33 mouse cellular contexts compared by ENCODE assay signal in the genomic region with DNA sequence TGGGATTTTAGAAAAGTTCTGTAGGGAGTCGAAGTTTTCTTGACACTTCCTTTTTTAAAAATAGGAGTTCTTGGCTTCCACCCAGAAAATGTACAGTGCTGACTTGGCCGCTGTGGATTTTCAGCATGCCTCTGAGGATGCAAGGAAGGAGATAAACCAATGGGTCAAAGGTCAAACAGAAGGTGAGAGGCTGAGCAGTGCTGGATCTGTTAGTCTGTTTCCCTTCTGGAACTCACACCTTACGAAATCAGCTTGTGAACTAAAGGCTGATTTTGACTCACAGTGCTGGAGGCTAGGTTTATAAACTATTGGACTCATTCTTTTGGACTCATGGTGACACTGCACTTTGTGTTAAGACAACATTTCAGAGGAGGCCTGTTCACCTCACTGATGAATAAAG. TPM values are rescaled to one million over a fixed set of nuclear protein-coding genes. Genes with fewer than 3 reads are reported as not detected.
DNase-seq lines count a peak whose midpoint lies in the region; ATAC-seq and TF ChIP-seq lines count a peak whose summit lies in the region.
"Had no signal": no experiment of that assay in that cellular context is flagged by ENCODE, and none has a peak within 500 bp of the region (broad histone marks: within the 10 kb centered on the region; RNA-seq: fewer than 3 reads in every experiment).

No protein-coding gene starts in this region.

- H3K4me1 ChIP-seq in heart, embryonic 12.5 days (replicated peaks), result peaks cover 7% of the 10 kb centered on the region; the same call in 1 of the 2 replicates
- H3K4me1 ChIP-seq in lung, embryonic 14.5 days (ENCODE audit: insufficient read depth), result no peaks in the 10 kb centered on the region
- H3K4me1 ChIP-seq: limb, embryonic 12.5 days; liver, embryonic 15.5 days; neural tube, embryonic 13.5 days had no signal

- H3K27me3 ChIP-seq in heart, embryonic 12.5 days (replicated peaks), result no peaks in the 10 kb centered on the region
- H3K27me3 ChIP-seq in lung, embryonic 14.5 days (ENCODE audit: insufficient read depth, low read length), result no peaks in the 10 kb centered on the region
- H3K27me3 ChIP-seq: embryonic facial prominence, embryonic 13.5 days; limb, embryonic 12.5 days; liver, embryonic 15.5 days; lung, embryonic 15.5 days; midbrain, embryonic 12.5 days; neural tube, embryonic 13.5 days had no signal

- 0 out of 2 replicates have a peak, but pooled peaks have one; percentile 55 for ATAC-seq in heart, embryonic 12.5 days (ENCODE audit: insufficient number of reproducible peaks, low FRiP score)
- peak; percentile 56; the same call in 1 of the 2 replicates for ATAC-seq in lung, embryonic 14.5 days (ENCODE audit: insufficient read depth)
- ATAC-seq: CD4-positive, CD25-positive, alpha-beta regulatory T cell, adult 4 months; forebrain, postnatal 0 days; hindbrain, embryonic 16.5 days had no signal

- no peak overlapping the region for H3K4me2 ChIP-seq in heart, embryonic 12.5 days
- no peak overlapping the region for H3K4me2 ChIP-seq in lung, embryonic 14.5 days
- H3K4me2 ChIP-seq: embryonic facial prominence, embryonic 13.5 days; limb, embryonic 12.5 days; liver, embryonic 15.5 days; lung, embryonic 15.5 days; midbrain, embryonic 12.5 days; neural tube, embryonic 13.5 days had no signal

- no peak for DNase-seq in heart, postnatal 36 days
- DNase-seq in lung, embryonic 14.5 days, result peak; percentile 66
- DNase-seq in lung, postnatal 10 days, result no peak
- DNase-seq in ZHBTc4 (ENCODE audit: low read depth, low spot score), result peak; percentile 70
- no peak for DNase-seq in gastrocnemius, adult 2 months
- no peak for DNase-seq in frontal cortex, postnatal 14 days (ENCODE audit: low spot score in 2 of 2)
- DNase-seq: adrenal gland, postnatal 10 days; cerebellum, adult 11 months; cerebellum, postnatal 10 days; forebrain, postnatal 0 days; gastrocnemius, postnatal 14 days; kidney, adult 18-20 months; layer of hippocampus, adult 9-11 months; lung, postnatal 36 days; right cerebral cortex, postnatal 4 days had no signal

- TF ChIP-seq CTCF in lung, embryonic 14.5 days (IDR thresholded peaks at IDR 0.05; ENCODE audit: low read depth), result no peak
- TF ChIP-seq CTCF in gastrocnemius, adult 2 months (IDR thresholded peaks at IDR 0.05), result no peak

- intact Hi-C loops in heart, postnatal 36 days (cut with DNase I), result no loop called here
- intact Hi-C loops in gastrocnemius, adult 2 months (cut with DNase I), result no loop called here

- no peak overlapping the region for H3K9ac ChIP-seq in heart, embryonic 12.5 days
- H3K9ac ChIP-seq in lung, embryonic 14.5 days, result no peak overlapping the region
- H3K9ac ChIP-seq: embryonic facial prominence, embryonic 13.5 days; forebrain, postnatal 0 days; limb, embryonic 12.5 days; liver, embryonic 15.5 days; lung, embryonic 15.5 days; midbrain, embryonic 12.5 days; neural tube, embryonic 13.5 days had no signal

- no peak overlapping the region for H3K4me3 ChIP-seq in heart, embryonic 12.5 days
- no peak overlapping the region for H3K4me3 ChIP-seq in lung, embryonic 14.5 days (ENCODE audit: low read depth, low read length)
- H3K4me3 ChIP-seq in gastrocnemius, adult 2 months, result no peak overlapping the region
- H3K4me3 ChIP-seq: embryonic facial prominence, embryonic 13.5 days; erythroblast, embryonic 14.5 days; heart, embryonic 10.5 days; limb, embryonic 12.5 days; liver, embryonic 15.5 days; lung, embryonic 15.5 days; midbrain, embryonic 12.5 days; neural tube, embryonic 13.5 days had no signal

- WGBS in heart, embryonic 12.5 days, result 39% methylated on average over 3 of the region's 3 CpGs
- 36% methylated on average over 3 of the region's 3 CpGs for WGBS in lung, embryonic 14.5 days

- H3K36me3 ChIP-seq in heart, embryonic 12.5 days, result no peaks in the 10 kb centered on the region
- no peaks in the 10 kb centered on the region for H3K36me3 ChIP-seq in lung, embryonic 14.5 days (ENCODE audit: insufficient read depth)
- H3K36me3 ChIP-seq: embryonic facial prominence, embryonic 13.5 days; heart, embryonic 10.5 days; limb, embryonic 12.5 days; liver, embryonic 15.5 days; lung, embryonic 15.5 days; midbrain, embryonic 12.5 days; neural tube, embryonic 13.5 days had no signal

- H3K27ac ChIP-seq in heart, embryonic 12.5 days (ENCODE audit: poor library complexity, severe bottlenecking), result no peak overlapping the region
- H3K27ac ChIP-seq in lung, embryonic 14.5 days (ENCODE audit: low read depth), result no peak overlapping the region
- H3K27ac ChIP-seq in gastrocnemius, adult 2 months, result no peak overlapping the region
- H3K27ac ChIP-seq: embryonic facial prominence, embryonic 13.5 days; heart, embryonic 10.5 days; limb, embryonic 12.5 days; liver, embryonic 15.5 days; lung, embryonic 15.5 days; midbrain, embryonic 12.5 days; neural tube, embryonic 13.5 days had no signal

- H3K9me3 ChIP-seq in heart, embryonic 12.5 days (replicated peaks), result peaks cover 9% of the 10 kb centered on the region
- no peaks in the 10 kb centered on the region for H3K9me3 ChIP-seq in lung, embryonic 14.5 days (ENCODE audit: low read depth, low read length)
- H3K9me3 ChIP-seq: embryonic facial prominence, embryonic 13.5 days; lung, embryonic 15.5 days; neural tube, embryonic 13.5 days had no signal

RNA-seq across cellular contexts. Expression of a gene that starts 11.2 kb away (rescaled TPM):
- not detected in 2 replicates for polyA plus RNA-seq in heart, embryonic 12.5 days (2016; fragmentation: Nextera tagmentation; extraction: Ambion mirVana)
- not detected for total RNA-seq in heart, postnatal 36 days (2021)
- 0.18 and 0.37 TPM in 2 replicates for polyA plus RNA-seq in lung, embryonic 14.5 days (2014; fragmentation: Nextera tagmentation; extraction: Ambion mirVana)
- not detected for total RNA-seq in gastrocnemius, adult 2 months (2021)
- total RNA-seq: common myeloid progenitor, adult 5-6 weeks; granulocyte monocyte progenitor cell, adult 5-6 weeks; hematopoietic stem cell, adult 5-6 weeks had no signal
- polyA plus RNA-seq: CD4-positive, CD25-positive, alpha-beta regulatory T cell, adult 4 months; erythroblast, embryonic 14.5 days; heart, embryonic 10.5 days; heart, postnatal 0 days; intestine, embryonic 14.5 days; kidney, embryonic 16.5 days; liver, adult 2 months; liver, embryonic 15.5 days; lung, embryonic 15.5 days had no signal

Comparison
In these comparisons a context has a peak if more than half of its experiments do, and no peak if none do; other contexts are left out.
1. DNase-seq: peak in lung, embryonic 14.5 days (single experiment) and ZHBTc4 (single experiment); none in heart, postnatal 36 days (0 of 2), lung, postnatal 10 days (single experiment), gastrocnemius, adult 2 months (single experiment) and frontal cortex, postnatal 14 days (0 of 2).